Mouse (Mus musculus): Measurements from ENCODE around the gene Eya2.

Eya2 gene

GRCm38 (mm10) chr2:165820073-165820472 lies 225.2 kb downstream of the Eya2 start:
- no peak for DNase-seq

- peak; percentile 60 to 64 for DNase-seq
These were observed 225.8 kb downstream of the Eya2 start for GRCm38 (mm10) chr2:165820504-165821095.

Data from cerebellum, postnatal 10 days (tissue).